ENCODE assay signal across 19 mouse cellular contexts in genomic region chr6:38850715-38851259, GRCm38 (mm10). TPM values are rescaled to one million over a fixed set of nuclear protein-coding genes. Genes with fewer than 3 reads are reported as not detected.
DNase-seq lines count a peak whose midpoint lies in the region; ATAC-seq and TF ChIP-seq lines count a peak whose summit lies in the region.
"Had no signal": no experiment of that assay in that cellular context is flagged by ENCODE, and none has a peak within 500 bp of the region (broad histone marks: within the 10 kb centered on the region; RNA-seq: fewer than 3 reads in every experiment).

No protein-coding gene starts in this region.

- H3K27ac ChIP-seq in intestine, postnatal 0 days (ENCODE audit: low read depth, low read length), result no peak overlapping the region
- no peak overlapping the region for H3K27ac ChIP-seq in intestine, embryonic 16.5 days (ENCODE audit: low read length)
- H3K27ac ChIP-seq in midbrain, embryonic 10.5 days (replicated peaks), result no peak overlapping the region
- H3K27ac ChIP-seq in midbrain, postnatal 0 days (ENCODE audit: low read depth, low read length), result no peak overlapping the region
- no peak overlapping the region for H3K27ac ChIP-seq in hindbrain, embryonic 14.5 days
- H3K27ac ChIP-seq: embryonic facial prominence, embryonic 12.5 days; forebrain, embryonic 15.5 days had no signal

- WGBS in intestine, postnatal 0 days, result 81% methylated on average over 6 of the region's 6 CpGs
- WGBS in intestine, embryonic 16.5 days, result 88% methylated on average over 6 of the region's 6 CpGs
- WGBS in midbrain, embryonic 10.5 days, result 93% methylated on average over 6 of the region's 6 CpGs
- whole genome bisulfite sequencing in midbrain, postnatal 0 days, result 91% methylated on average over 6 of the region's 6 CpGs
- 96% methylated on average over 6 of the region's 6 CpGs for WGBS in hindbrain, embryonic 14.5 days

- H3K9ac ChIP-seq in intestine, postnatal 0 days (ENCODE audit: low read depth, low read length), result no peak overlapping the region
- no peak overlapping the region for H3K9ac ChIP-seq in intestine, embryonic 16.5 days (ENCODE audit: low read depth, low read length)
- no peak overlapping the region for H3K9ac ChIP-seq in midbrain, postnatal 0 days (replicated peaks; ENCODE audit: low read length, poor library complexity, severe bottlenecking)
- H3K9ac ChIP-seq in hindbrain, embryonic 14.5 days, result no peak overlapping the region
- H3K9ac ChIP-seq: embryonic facial prominence, embryonic 12.5 days; forebrain, embryonic 15.5 days; heart, embryonic 12.5 days had no signal

- peak; percentile 6 for DNase-seq in midbrain, embryonic 10.5 days (ENCODE audit: low spot score)
- no peak for DNase-seq in midbrain, postnatal 0 days (ENCODE audit: low spot score)
- peak; percentile 67 for DNase-seq in R1 (ENCODE audit: low read depth, low spot score)
- no peak for DNase-seq in hindbrain, embryonic 14.5 days (ENCODE audit: low spot score)
- no peak for DNase-seq in gastrocnemius, adult 8-10 months (ENCODE audit: low spot score in 2 of 2)
- DNase-seq: adrenal gland, adult 8-10 months; cerebellum, adult 11-12 months; cerebellum, adult 9-10 months; cerebellum, postnatal 25 days; gastrocnemius, postnatal 14 days; heart, postnatal 36 days had no signal

- no peak overlapping the region for H3K4me3 ChIP-seq in intestine, postnatal 0 days (ENCODE audit: low read depth, low read length)
- H3K4me3 ChIP-seq in intestine, embryonic 16.5 days (ENCODE audit: low read length), result no peak overlapping the region
- no peak overlapping the region for H3K4me3 ChIP-seq in midbrain, embryonic 10.5 days
- no peak overlapping the region for H3K4me3 ChIP-seq in midbrain, postnatal 0 days (ENCODE audit: low read depth, low read length)
- H3K4me3 ChIP-seq in hindbrain, embryonic 14.5 days (replicated peaks; ENCODE audit: low read length), result no peak overlapping the region
- H3K4me3 ChIP-seq: embryonic facial prominence, embryonic 12.5 days; forebrain, embryonic 15.5 days; heart, embryonic 12.5 days had no signal

- no peaks in the 10 kb centered on the region for H3K9me3 ChIP-seq in intestine, postnatal 0 days (ENCODE audit: control insufficient read depth)
- H3K9me3 ChIP-seq in intestine, embryonic 16.5 days (ENCODE audit: control insufficient read depth, low read length), result no peaks in the 10 kb centered on the region
- H3K9me3 ChIP-seq in midbrain, embryonic 10.5 days (replicated peaks), result no peaks in the 10 kb centered on the region
- no peaks in the 10 kb centered on the region for H3K9me3 ChIP-seq in midbrain, postnatal 0 days (ENCODE audit: low read length)
- no peaks in the 10 kb centered on the region for H3K9me3 ChIP-seq in hindbrain, embryonic 14.5 days (ENCODE audit: control insufficient read depth, low read length)
- H3K9me3 ChIP-seq: embryonic facial prominence, embryonic 12.5 days; forebrain, embryonic 15.5 days had no signal

- TF ChIP-seq CTCF in intestine, postnatal 0 days (IDR thresholded peaks at IDR 0.05; ENCODE audit: low read depth), result peak; percentile 26
- TF ChIP-seq CTCF in midbrain, postnatal 0 days (IDR thresholded peaks at IDR 0.05), result no peak

- H3K36me3 ChIP-seq in intestine, postnatal 0 days (ENCODE audit: control insufficient read depth, insufficient read depth), result no peaks in the 10 kb centered on the region
- H3K36me3 ChIP-seq in intestine, embryonic 16.5 days (ENCODE audit: control insufficient read depth, insufficient read depth, low read length), result no peaks in the 10 kb centered on the region
- peaks cover 4% of the 10 kb centered on the region; the same call in 1 of the 2 replicates for H3K36me3 ChIP-seq in midbrain, embryonic 10.5 days
- H3K36me3 ChIP-seq in midbrain, postnatal 0 days (ENCODE audit: insufficient read depth, low read length), result no peaks in the 10 kb centered on the region
- H3K36me3 ChIP-seq in hindbrain, embryonic 14.5 days (replicated peaks; ENCODE audit: control insufficient read depth, insufficient read depth), result no peaks in the 10 kb centered on the region
- H3K36me3 ChIP-seq: embryonic facial prominence, embryonic 12.5 days; forebrain, embryonic 15.5 days; heart, embryonic 12.5 days had no signal

- peaks cover 50% of the 10 kb centered on the region for H3K4me1 ChIP-seq in intestine, postnatal 0 days (replicated peaks; ENCODE audit: control insufficient read depth, insufficient read depth, low read length)
- peaks cover 66% of the 10 kb centered on the region for H3K4me1 ChIP-seq in intestine, embryonic 16.5 days (ENCODE audit: control insufficient read depth, insufficient read depth, low read length)
- H3K4me1 ChIP-seq in midbrain, embryonic 10.5 days, result peaks cover 37% of the 10 kb centered on the region
- H3K4me1 ChIP-seq in midbrain, postnatal 0 days (ENCODE audit: insufficient read depth, low read length), result peaks cover 21% of the 10 kb centered on the region
- H3K4me1 ChIP-seq in hindbrain, embryonic 14.5 days (replicated peaks; ENCODE audit: control insufficient read depth, insufficient read depth, low read length), result peaks cover 46% of the 10 kb centered on the region

- no peaks in the 10 kb centered on the region for H3K27me3 ChIP-seq in intestine, postnatal 0 days (replicated peaks; ENCODE audit: control insufficient read depth, insufficient read depth, low read length)
- no peaks in the 10 kb centered on the region for H3K27me3 ChIP-seq in intestine, embryonic 16.5 days (replicated peaks; ENCODE audit: control insufficient read depth, insufficient read depth, low read length)
- no peaks in the 10 kb centered on the region for H3K27me3 ChIP-seq in midbrain, embryonic 10.5 days (ENCODE audit: low read depth, poor library complexity, severe bottlenecking)
- H3K27me3 ChIP-seq in midbrain, postnatal 0 days (ENCODE audit: insufficient read depth, low read length), result no peaks in the 10 kb centered on the region
- no peaks in the 10 kb centered on the region for H3K27me3 ChIP-seq in hindbrain, embryonic 14.5 days (ENCODE audit: control insufficient read depth, insufficient read depth, low read length)
- H3K27me3 ChIP-seq: embryonic facial prominence, embryonic 12.5 days; forebrain, embryonic 15.5 days; heart, embryonic 12.5 days; Patski had no signal

- no peak for ATAC-seq in intestine, postnatal 0 days
- ATAC-seq in intestine, embryonic 16.5 days, result no peak
- no peak for ATAC-seq in midbrain, postnatal 0 days (ENCODE audit: low FRiP score)
- no peak for ATAC-seq in hindbrain, embryonic 14.5 days (ENCODE audit: low FRiP score)
- ATAC-seq: forebrain, embryonic 15.5 days; hindbrain, embryonic 16.5 days; inflammation-experienced regulatory T-cells, adult 6 months; Patski had no signal

- H3K4me2 ChIP-seq in intestine, postnatal 0 days (replicated peaks; ENCODE audit: low read depth), result no peak overlapping the region
- no peak overlapping the region for H3K4me2 ChIP-seq in intestine, embryonic 16.5 days (ENCODE audit: low read depth, low read length)
- no peak overlapping the region for H3K4me2 ChIP-seq in midbrain, postnatal 0 days (ENCODE audit: low read depth, low read length, poor library complexity, severe bottlenecking)
- no peak overlapping the region for H3K4me2 ChIP-seq in hindbrain, embryonic 14.5 days (replicated peaks)
- H3K4me2 ChIP-seq: embryonic facial prominence, embryonic 12.5 days; forebrain, embryonic 15.5 days; heart, embryonic 12.5 days had no signal

RNA-seq across cellular contexts. Expression of gene Tbxas1, which starts 24.4 kb away (rescaled TPM):
- polyA plus RNA-seq in intestine, postnatal 0 days (2015; fragmentation: Nextera tagmentation; extraction: Ambion mirVana), result 2.1 and 2.9 TPM in 2 replicates
- polyA plus RNA-seq in intestine, embryonic 16.5 days (2015; fragmentation: Nextera tagmentation; extraction: Ambion mirVana), result 4.3 and 4.8 TPM in 2 replicates
- 1.1 and 1.8 TPM in 2 replicates for polyA plus RNA-seq in midbrain, embryonic 10.5 days (2016; fragmentation: Nextera tagmentation; extraction: Ambion mirVana)
- 1.8 and 3.1 TPM in 2 replicates for total RNA-seq in midbrain, postnatal 0 days (2014; rRNA removed)
- polyA plus RNA-seq in midbrain, postnatal 0 days (2015; fragmentation: Nextera tagmentation; extraction: Ambion mirVana), result 1.4 and 2.2 TPM in 2 replicates
- polyA plus RNA-seq in hindbrain, embryonic 14.5 days (2014; fragmentation: Nextera tagmentation; extraction: Ambion mirVana), result 1.6 and 2.2 TPM in 2 replicates
- under 1 TPM; 0.51 to 0.80 (median 0.56) TPM for total RNA-seq in gastrocnemius, adult 8-10 months (2022)

RNA-seq across cellular contexts. Expression of gene Hipk2, which starts 25.2 kb away (rescaled TPM):
- polyA plus RNA-seq in intestine, postnatal 0 days (2015; fragmentation: Nextera tagmentation; extraction: Ambion mirVana), result 12.0 and 15.4 TPM in 2 replicates
- polyA plus RNA-seq in intestine, embryonic 16.5 days (2015; fragmentation: Nextera tagmentation; extraction: Ambion mirVana), result 16.2 and 18.7 TPM in 2 replicates
- polyA plus RNA-seq in midbrain, embryonic 10.5 days (2016; fragmentation: Nextera tagmentation; extraction: Ambion mirVana), result 25.9 and 29.7 TPM in 2 replicates
- total RNA-seq in midbrain, postnatal 0 days (2014; rRNA removed), result 64.7 and 71.0 TPM in 2 replicates
- polyA plus RNA-seq in midbrain, postnatal 0 days (2015; fragmentation: Nextera tagmentation; extraction: Ambion mirVana), result 22.0 and 24.3 TPM in 2 replicates
- 33.8 and 36.9 TPM in 2 replicates for polyA plus RNA-seq in hindbrain, embryonic 14.5 days (2014; fragmentation: Nextera tagmentation; extraction: Ambion mirVana)
- 100 to 1,000 TPM in 2 of 4 experiments, 10 to 100 TPM in 2; 65.2 to 144 (median 96.6) TPM for total RNA-seq in gastrocnemius, adult 8-10 months (2022)

Comparison
In these comparisons a context has a peak if more than half of its experiments do, and no peak if none do; other contexts are left out.
1. DNase-seq: peak in midbrain, embryonic 10.5 days (single experiment) and R1 (single experiment); none in midbrain, postnatal 0 days (single experiment), hindbrain, embryonic 14.5 days (single experiment) and gastrocnemius, adult 8-10 months (0 of 2).